Mouse (Mus musculus): ENCODE data around the gene 1700022I11Rik.
"Not testable (repeated sequence)": the region's sequence is repeated elsewhere in the genome, so short reads cannot be mapped to it uniquely, and the experiment has no call there.

1700022I11Rik gene

GRCm38 (mm10) chr4:42951206-42952195 lies 17.9 kb upstream of the 1700022I11Rik start:
- no peak for DNase-seq (ENCODE audit: low spot score)

DNA sequence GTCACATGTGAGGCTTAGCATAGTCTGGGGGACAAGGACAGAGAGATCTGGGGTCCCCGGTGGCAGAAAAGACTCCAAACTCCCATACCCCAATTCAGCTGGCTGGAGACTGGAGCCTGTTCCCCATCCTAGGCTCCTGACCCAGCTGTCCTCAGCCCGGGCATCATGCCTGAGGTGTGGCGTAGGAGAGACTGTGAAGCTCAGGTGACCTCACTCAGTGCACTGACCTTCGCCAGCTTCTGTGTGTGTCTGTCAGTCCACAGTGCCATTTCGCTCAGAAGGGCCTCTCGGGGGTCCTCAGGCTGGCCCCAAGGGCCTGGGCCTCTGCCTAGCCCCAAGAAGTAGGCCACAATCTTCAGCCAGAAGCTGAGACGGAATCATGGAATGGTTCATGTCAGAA lies 16.8 kb upstream of the 1700022I11Rik start:
- no peak for DNase-seq (ENCODE audit: low spot score)

GRCm38 (mm10) chr4:42953435-42954094 lies 15.8 kb upstream of the 1700022I11Rik start:
- DNase-seq (ENCODE audit: low spot score) = no peak

- peak; percentile 89 for DNase-seq (ENCODE audit: low spot score)
These were observed 15.1 kb upstream of the 1700022I11Rik start for GRCm38 (mm10) chr4:42954297-42954696.

GRCm38 (mm10) chr4:42955200-42955599 lies 14.2 kb upstream of the 1700022I11Rik start:
- no peak for DNase-seq (ENCODE audit: low spot score)

DNA sequence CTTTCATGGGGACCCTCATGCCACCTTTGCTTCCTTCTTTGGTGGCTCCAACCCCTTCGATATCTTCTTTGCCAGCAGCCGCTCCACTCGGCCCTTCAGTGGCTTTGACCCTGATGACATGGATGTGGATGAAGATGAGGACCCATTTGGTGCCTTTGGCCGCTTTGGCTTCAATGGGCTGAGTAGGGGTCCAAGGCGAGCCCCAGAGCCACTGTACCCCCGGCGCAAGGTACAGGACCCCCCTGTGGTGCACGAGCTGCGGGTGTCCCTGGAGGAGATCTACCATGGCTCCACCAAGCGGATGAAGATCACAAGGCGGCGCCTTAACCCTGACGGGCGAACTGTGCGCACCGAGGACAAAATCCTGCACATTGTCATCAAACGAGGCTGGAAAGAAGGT lies 12.8 kb upstream of the 1700022I11Rik start:
- no peak for DNase-seq (ENCODE audit: low spot score)

DNA sequence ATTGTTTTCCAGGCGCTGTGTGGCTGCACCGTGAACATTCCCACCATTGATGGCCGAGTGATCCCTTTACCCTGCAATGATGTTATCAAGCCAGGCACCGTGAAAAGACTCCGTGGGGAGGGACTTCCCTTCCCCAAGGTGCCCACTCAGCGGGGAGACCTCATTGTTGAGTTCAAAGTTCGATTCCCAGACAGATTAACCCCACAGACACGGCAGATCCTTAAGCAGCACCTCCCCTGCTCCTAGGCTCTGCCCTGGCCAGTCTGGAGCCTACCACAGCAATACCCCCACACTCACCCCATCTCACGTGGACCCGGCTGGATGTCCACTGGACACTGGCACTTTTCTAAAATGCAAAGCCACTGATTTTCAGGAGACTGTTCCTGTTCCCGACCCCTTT lies 12.1 kb upstream of the 1700022I11Rik start:
- no peak for DNase-seq (ENCODE audit: low spot score)

DNA sequence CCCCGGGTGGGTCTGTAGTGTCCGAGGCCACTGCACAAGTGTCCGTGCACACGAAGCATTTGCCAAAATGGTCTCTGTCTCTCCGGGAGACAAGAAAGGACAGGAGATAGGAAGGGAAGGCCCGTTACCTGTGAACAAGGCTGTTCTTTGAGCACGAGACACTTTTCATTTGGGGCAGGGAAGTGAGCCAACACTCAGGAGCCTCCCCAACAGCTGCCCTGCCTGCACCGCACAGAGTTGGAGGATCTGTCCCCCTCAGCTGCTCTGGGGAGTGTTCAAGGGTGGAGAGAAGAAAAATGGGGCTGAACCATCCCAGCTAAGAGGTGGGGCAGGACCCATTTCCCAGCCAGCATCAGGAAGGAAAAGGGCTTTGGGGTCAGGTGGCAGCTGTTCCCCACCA lies 11.4 kb upstream of the 1700022I11Rik start:
- DNase-seq (ENCODE audit: low spot score) = no peak

DNA sequence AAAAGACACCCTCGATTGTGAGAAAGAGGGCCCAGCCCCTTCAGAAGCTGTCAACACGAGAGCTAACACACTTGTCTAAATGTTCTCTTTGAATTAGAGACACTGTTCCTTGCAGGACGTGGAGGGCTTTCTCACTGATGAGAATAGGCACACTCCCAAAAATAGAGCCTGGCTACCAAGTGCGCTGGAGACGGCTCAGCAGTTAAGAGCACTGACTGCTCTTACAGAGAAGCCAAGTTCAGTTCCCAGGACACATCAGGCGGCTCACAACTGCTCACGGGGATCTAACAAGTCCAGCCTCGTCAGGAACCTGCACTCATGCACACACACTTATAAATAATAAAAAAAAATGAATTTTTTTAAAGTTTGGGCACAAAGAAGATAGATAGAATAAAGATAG lies 10.5 kb upstream of the 1700022I11Rik start:
- DNase-seq (ENCODE audit: low spot score) = no peak

- DNase-seq (ENCODE audit: low spot score) = no peak
These were observed 10.0 kb upstream of the 1700022I11Rik start for GRCm38 (mm10) chr4:42959382-42959781.

- DNase-seq (ENCODE audit: low spot score) = peak; percentile 66
These were observed 7.8 kb upstream of the 1700022I11Rik start for GRCm38 (mm10) chr4:42961592-42961991.

- DNase-seq (ENCODE audit: low spot score) = no peak
These were observed 5.9 kb upstream of the 1700022I11Rik start for GRCm38 (mm10) chr4:42963480-42963879.

DNA sequence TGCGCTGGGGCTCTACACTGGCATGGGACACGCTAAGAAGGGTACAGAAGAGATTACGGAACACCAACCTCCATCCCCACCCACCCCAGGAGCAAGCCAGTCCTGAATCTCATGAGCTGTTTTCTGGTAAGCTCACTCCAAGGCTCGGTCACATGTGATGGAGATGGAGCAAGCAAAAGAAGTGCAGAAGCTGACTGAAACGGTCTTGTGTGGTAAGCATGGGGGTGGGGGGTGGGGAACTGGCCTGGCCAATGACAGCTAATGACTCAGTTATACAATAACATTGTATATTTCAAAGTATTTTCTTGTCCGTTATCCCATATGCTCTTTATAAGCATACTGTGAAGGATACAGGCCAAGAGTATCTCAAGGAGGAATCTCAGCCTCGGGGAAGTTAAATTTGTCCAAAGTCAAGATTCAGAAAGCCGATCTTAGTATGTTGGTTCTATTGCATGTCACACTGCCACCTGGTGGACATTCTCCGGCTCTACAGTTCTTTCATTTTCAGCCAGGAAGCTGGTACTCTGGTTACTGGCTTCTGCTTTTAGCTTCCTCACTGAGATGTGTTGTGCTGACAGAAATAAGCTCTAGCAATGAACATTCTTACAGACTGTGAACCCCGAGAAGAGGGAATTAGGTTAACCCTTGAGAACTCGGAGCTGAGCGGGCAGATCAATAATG lies 4.2 kb upstream of the 1700022I11Rik start:
- no peak for DNase-seq (ENCODE audit: low spot score)

DNA sequence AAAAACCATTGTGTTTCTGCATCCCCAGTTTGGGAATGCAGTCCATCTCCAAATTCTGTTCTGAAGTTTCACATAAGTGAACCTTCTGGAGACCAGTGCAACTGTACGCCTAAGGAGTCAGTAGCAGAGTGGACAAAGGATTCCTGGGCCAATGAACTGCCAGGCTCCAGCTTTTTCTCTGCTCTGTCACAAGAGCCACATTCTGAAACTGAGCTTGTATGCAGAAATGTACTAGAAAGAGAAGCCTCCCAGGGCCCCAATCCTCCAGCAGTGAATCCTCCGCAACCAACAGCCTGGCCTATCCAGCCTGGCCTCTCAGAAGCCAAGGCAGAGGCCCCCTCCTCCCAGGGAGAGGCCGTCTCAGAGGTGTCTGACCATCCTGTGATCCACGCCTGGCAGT lies 3.5 kb downstream of the 1700022I11Rik start:
- no peak for DNase-seq (ENCODE audit: low spot score)

GRCm38 (mm10) chr4:42973868-42974267 lies 4.5 kb downstream of the 1700022I11Rik start:
- no peak for DNase-seq (ENCODE audit: low spot score)

DNA sequence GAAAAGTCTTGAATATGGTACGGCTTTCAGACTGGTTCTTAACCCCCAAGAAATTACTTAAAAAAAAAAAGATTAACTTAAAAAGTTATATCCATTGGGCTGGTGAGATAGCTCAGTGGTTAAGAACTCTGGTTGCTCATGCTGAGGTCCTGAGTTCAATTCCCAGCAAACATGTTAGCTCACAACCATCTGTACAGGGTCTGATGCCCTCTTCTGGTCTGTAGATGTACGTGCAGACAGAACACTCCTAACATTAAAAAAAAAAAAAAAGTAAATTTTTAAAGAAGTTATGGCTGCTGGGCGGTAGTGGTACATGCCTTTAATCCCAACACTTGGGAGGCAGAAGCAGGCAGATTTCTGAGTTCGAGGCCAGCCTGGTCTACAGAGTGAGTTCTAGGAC lies 8.7 kb downstream of the 1700022I11Rik start:
- DNase-seq (ENCODE audit: low spot score) = no peak

DNA sequence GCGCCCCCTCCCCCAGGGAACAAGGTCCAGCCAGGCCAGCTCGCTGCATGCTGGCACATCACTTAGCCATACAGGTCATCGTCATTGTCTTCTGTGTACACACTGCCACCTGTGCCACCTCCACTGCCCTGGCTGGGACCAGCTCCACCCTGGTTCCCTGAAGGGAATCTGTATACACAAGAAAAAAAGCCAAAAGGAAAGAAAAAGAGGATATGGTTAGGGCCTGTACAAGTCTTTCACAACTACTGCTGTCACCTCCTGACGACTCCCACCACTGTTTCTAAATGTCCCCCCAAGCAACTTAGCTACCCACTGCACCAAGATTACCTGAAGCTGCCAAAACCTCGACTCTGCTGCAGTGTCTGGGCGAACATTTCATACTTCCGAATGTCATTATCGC lies 11.1 kb downstream of the 1700022I11Rik start:
- DNase-seq (ENCODE audit: low spot score) = not testable (repeated sequence)

DNA sequence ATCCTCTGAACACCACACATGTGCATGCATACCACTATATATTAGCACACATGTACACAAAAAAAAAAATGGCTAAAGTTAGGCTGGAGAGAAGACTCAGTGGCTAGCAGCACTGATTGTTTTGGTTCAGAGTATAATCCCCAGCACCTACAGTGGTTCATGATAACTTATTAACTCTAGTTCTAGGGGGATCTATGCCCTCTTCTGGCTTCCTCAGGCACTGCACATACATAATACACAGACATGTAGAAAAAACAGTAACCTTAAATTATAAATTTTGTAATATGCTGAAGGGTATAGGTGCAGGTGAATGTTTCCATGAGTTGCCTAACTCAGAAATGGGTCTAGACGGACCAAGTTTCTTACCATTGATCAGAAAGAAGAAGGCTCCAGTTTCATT lies 18.9 kb downstream of the 1700022I11Rik start:
- no peak for DNase-seq (ENCODE audit: low spot score)

- DNase-seq (ENCODE audit: low spot score) = no peak
These were observed 28.6 kb downstream of the 1700022I11Rik start for GRCm38 (mm10) chr4:42998022-42998421.

GRCm38 (mm10) chr4:42999451-43000140 lies 30.2 kb downstream of the 1700022I11Rik start:
- DNase-seq (ENCODE audit: low spot score) = peak; percentile 86

- DNase-seq (ENCODE audit: low spot score) = peak; percentile 99
These were observed 31.0 kb downstream of the 1700022I11Rik start, which contains the start of gene Vcp for GRCm38 (mm10) chr4:43000141-43000986. Gene Vcp, minus strand, starts transcription at chr4:43000507.
